Mouse (Mus musculus) stomach, embryonic 16.5 days (tissue): ENCODE results near the gene Fam110a. TPM values are rescaled to one million over a fixed set of nuclear protein-coding genes. Genes with fewer than 3 reads are reported as not detected.
A peak's percentile ranks its signal among the peaks of the same experiment; 100 is the strongest.

Experiments
- ATAC-seq: fragments of 200-750 bp; cut with Nextera tagmentation; 2 replicates; pipeline ENCODE4 v1.8.0; 2017; ENCODE audit warnings: moderate number of reproducible peaks, moderate TSS enrichment; ENCODE audit not compliant: insufficient read depth, low FRiP score
- H3K27ac ChIP-seq: fragments of 300-500 bp; sonication (generic); 2 replicates; pipeline ENCODE4 v1.5.1; 2014; ENCODE audit warnings: low read length
- H3K27me3 ChIP-seq: fragments of 300-500 bp; sonication (generic); 2 replicates; pipeline ENCODE4 v1.6.1; 2014; ENCODE audit warnings: low read length, control low read depth, mixed read lengths; ENCODE audit not compliant: control insufficient read depth, insufficient read depth
- H3K36me3 ChIP-seq: fragments of 300-500 bp; sonication (generic); 2 replicates; pipeline ENCODE4 v1.6.1; 2014; ENCODE audit warnings: low read length; ENCODE audit not compliant: control insufficient read depth, insufficient read depth
- H3K4me1 ChIP-seq: fragments of 300-500 bp; sonication (generic); 2 replicates; pipeline ENCODE4 v1.6.1; 2014; ENCODE audit warnings: low read length, control low read depth, mixed read lengths; ENCODE audit not compliant: control insufficient read depth, insufficient read depth
- H3K4me2 ChIP-seq: fragments of 300-500 bp; sonication (generic); 2 replicates; pipeline ENCODE4 v1.6.1; 2014; ENCODE audit warnings: low read depth, low read length, mixed read lengths
- H3K4me3 ChIP-seq: fragments of 300-500 bp; sonication (generic); replicated peaks from 2 replicates; pipeline ENCODE4 v1.5.1; 2014; ENCODE audit warnings: mild to moderate bottlenecking, low read length
- H3K9ac ChIP-seq: fragments of 300-500 bp; sonication (generic); 2 replicates; pipeline ENCODE4 v1.6.1; 2014; ENCODE audit warnings: low read length
- H3K9me3 ChIP-seq: fragments of 300-500 bp; sonication (generic); replicated peaks from 2 replicates; pipeline ENCODE4 v1.6.1; 2016; ENCODE audit warnings: low read length, control low read depth; ENCODE audit not compliant: control insufficient read depth
- WGBS: fragments of 180-500 bp; shearing (Covaris S2); extraction: QIAGEN DNeasy Blood & Tissue Kit; methylation state at CpG from one replicate; pipeline ENCODE4 v1.1.7; 2014; 5-methylcytosine and 5-hydroxymethylcytosine counted together
- polyA plus RNA-seq: library from polyadenylated mRNA; unstranded; fragments of >200 nt; fragmentation: Nextera tagmentation; extraction: Ambion mirVana; gene quantifications from 2 replicates; pipeline ENCODE4 v1.2.1, GENCODE M21; 2015

The Fam110a gene
- polyA plus RNA-seq, 1 experiment from 2014 or later = 32.7 TPM

DNA sequence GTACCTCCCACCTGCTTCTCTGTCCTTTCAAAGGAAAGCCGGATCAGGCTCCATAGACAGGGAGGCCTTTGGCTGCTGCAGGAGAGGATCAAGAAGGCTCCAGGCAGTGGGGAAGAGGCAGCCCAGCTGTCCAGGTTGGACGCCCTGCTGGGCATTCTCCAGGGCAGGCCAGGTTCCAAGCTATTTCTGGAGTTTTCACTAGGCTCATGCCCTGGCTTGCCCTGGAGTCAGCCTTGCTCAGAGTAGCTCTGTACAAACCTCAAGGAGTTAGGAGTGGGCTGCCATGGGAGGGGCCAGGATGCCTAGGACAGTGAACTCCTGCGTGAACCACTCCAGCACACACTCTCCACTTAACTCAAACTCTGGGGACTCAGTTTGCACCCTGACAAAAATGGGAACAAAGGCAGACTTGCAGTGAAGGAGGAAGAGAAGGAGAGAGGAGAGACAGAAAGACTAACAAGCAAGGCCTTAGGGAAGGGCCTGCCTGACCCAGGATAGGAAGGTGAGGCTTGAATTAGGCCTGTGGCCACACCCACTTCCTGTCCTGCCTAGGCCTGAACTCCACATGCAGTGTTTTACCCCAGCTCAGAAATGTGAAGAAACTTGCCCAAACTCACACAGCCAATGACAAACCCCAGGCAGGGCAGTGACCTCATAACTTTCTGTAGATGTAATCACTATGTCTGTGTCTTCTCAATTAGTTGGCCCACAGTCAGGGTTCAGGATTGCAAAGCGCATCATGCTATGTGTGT is 2.2 kb downstream of the Fam110a start:
- peak overlapping the region; percentile 55 for H3K9ac ChIP-seq
- no peak for ATAC-seq
- no peaks in the 10 kb centered on the region for H3K9me3 ChIP-seq
- H3K27ac ChIP-seq = peak overlapping the region; percentile 68
- no peaks in the 10 kb centered on the region for H3K27me3 ChIP-seq
- whole genome bisulfite sequencing = 62% methylated on average over 4 of the region's 4 CpGs
- no peaks in the 10 kb centered on the region for H3K36me3 ChIP-seq
- peak overlapping the region; percentile 62 for H3K4me2 ChIP-seq
- no peak overlapping the region for H3K4me3 ChIP-seq
- H3K4me1 ChIP-seq = peaks cover 48% of the 10 kb centered on the region

DNA sequence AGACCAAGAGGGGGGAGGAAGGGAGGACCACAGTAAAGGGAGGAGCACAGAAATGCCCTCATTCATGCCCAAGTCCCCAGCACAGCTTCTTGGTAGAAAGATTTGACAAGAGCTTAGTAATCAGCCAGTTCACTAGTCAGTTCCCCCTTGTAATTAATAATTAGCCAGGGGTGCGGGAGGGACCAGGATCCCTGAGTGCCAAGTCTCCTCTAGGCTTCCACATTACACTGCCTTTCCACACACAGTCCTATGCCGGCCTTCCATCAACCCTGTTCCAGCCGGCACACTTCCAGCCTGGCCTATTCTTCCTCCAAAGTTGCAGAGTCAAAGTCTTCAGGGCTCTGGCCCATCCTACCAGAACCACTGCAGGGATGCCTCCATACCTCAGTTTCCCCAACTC is 4.0 kb downstream of the Fam110a start:
- Histone ChIP-seq H3K27me3 (no peaks in the 10 kb centered on the region), H3K9me3 (no peaks in the 10 kb centered on the region), H3K4me3 (no peak overlapping the region), H3K36me3 (no peaks in the 10 kb centered on the region), H3K9ac (no peak overlapping the region), H3K4me1 (peaks cover 64% of the 10 kb centered on the region), H3K4me2 (0 out of 2 replicates have a peak overlapping the region, but pooled peaks have one; percentile 1), H3K27ac (peak overlapping the region; percentile 51)
- peak; percentile 15; the same call in 1 of the 2 replicates for ATAC-seq
- 66% methylated on average over 3 of the region's 3 CpGs for WGBS

DNA sequence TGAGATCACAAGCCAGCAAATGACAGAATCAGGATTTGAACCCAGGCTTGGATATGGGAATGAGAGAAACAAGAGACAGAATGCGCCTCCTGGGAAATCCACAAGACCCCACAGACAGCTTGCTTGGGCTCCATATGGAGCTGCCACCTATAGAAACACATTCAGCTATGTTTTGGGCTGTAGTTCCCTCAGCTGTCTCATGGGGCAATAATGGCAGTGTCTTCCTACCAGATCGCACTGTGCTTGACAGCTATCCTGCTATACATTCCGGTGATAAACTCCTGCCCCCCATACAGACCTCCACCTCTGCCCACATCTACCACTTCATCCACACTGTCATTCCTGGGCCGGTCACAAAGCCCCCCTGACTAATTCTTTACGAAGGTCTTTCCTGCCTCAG is 4.7 kb downstream of the Fam110a start:
- WGBS = 88% methylated on average over 5 of the region's 5 CpGs
- no peak overlapping the region for H3K4me2 ChIP-seq
- 0 out of 2 replicates have a peak overlapping the region, but pooled peaks have one; percentile 51 for H3K27ac ChIP-seq
- H3K4me3 ChIP-seq = no peak overlapping the region
- H3K27me3 ChIP-seq = no peaks in the 10 kb centered on the region
- H3K9ac ChIP-seq = no peak overlapping the region
- no peak for ATAC-seq
- peaks cover 2% of the 10 kb centered on the region; the same call in 1 of the 2 replicates for H3K36me3 ChIP-seq
- H3K4me1 ChIP-seq = peaks cover 71% of the 10 kb centered on the region
- H3K9me3 ChIP-seq = no peaks in the 10 kb centered on the region

DNA sequence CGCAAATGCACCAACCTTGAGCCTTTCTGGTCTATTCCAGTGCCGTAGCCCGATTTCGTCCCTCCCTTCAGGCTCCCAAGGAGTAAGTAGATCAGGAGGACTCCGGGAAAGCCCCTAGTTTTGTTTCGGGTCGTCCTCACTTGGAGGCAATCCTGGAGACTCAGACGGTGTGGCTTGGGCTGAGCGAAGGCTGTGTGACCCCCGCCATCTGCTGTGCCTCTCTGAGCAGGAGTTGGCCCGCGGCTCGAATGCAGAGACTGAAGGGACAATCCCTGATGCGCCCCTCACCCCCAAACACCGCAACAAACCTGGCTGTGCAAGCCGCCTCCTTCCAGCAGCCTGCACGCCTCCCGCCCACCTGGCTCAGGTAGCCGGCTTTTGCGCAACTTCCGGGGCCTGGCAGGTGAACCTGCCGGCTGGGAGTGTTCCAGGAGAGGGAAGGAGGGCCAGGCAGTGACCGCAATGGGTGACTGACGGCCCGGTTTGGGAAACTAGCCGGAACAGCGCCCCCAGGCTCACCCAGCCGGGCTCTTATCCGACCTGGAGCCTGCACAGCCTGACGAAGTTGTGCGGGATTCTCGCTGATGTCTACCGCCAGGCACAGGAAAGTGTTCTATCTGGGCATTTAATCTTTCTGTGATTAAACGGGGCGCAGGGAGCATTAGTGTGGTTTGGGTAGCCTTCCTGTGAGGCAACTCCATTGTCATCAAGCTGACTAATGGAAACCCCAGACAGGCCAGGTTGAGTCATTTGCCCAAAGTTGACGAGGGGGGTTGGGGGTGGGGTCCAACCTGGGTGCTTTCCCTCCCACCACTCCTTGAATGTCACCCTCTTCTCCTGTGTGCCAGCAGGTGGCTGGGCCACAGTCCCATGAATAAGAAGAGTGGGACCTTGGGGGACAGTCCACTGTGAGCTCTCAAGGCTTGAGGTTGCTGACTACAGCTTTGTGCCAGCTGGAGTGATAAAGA is 6.1 kb downstream of the Fam110a start:
- H3K27ac ChIP-seq = peak overlapping the region; percentile 85
- H3K9ac ChIP-seq = peak overlapping the region; percentile 48
- H3K4me2 ChIP-seq = peak overlapping the region; percentile 53
- H3K4me1 ChIP-seq = peaks cover 67% of the 10 kb centered on the region
- H3K4me3 ChIP-seq = peak overlapping the region; percentile 31
- peak; percentile 12; the same call in 1 of the 2 replicates for ATAC-seq
- H3K36me3 ChIP-seq = peaks cover 14% of the 10 kb centered on the region
- H3K27me3 ChIP-seq = no peaks in the 10 kb centered on the region
- H3K9me3 ChIP-seq = no peaks in the 10 kb centered on the region
- 24% methylated on average over 36 of the region's 36 CpGs for WGBS

DNA sequence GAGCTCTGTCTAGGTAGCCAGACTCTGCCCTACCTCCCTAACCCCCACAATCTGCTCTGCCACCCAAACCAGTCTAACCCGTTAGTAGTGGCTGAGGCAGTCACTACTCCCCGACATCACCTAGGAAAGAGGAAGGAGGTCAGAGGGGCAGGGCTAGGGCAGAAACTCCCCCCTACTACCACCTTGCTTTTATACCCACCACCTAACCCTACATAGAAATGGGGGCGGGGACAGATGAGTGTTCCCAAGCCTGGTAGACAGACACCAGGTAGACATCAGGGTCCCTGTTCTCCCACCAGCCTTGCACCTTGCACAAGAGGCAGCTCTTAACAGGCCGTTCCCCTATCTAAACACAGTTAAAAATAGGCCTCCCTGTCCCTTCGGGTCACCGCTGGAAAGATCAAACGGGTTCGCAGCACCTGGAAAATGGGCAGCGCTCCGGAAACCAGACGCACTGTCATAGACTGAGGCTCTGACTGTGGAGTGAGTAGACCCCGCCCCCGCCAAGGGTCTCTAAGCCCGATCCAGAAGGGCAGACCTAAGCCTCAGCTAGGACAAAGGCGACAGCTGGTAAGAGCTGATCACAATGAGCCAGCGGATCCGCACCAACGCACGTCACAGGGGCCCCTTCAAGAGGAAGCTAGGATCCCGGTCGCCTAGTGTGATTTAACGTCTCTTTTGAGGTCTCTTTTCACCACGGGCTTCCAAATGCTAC is 7.0 kb downstream of the Fam110a start:
- H3K4me2 ChIP-seq = peak overlapping the region; percentile 53
- WGBS = 29% methylated on average over 23 of the region's 23 CpGs
- peaks cover 21% of the 10 kb centered on the region for H3K36me3 ChIP-seq
- peak overlapping the region; percentile 48 for H3K9ac ChIP-seq
- H3K27me3 ChIP-seq = no peaks in the 10 kb centered on the region
- H3K4me3 ChIP-seq = peak overlapping the region; percentile 31
- no peaks in the 10 kb centered on the region for H3K9me3 ChIP-seq
- H3K4me1 ChIP-seq = peaks cover 62% of the 10 kb centered on the region
- H3K27ac ChIP-seq = peak overlapping the region; percentile 85
- peak; percentile 14; the same call in 1 of the 2 replicates for ATAC-seq

DNA sequence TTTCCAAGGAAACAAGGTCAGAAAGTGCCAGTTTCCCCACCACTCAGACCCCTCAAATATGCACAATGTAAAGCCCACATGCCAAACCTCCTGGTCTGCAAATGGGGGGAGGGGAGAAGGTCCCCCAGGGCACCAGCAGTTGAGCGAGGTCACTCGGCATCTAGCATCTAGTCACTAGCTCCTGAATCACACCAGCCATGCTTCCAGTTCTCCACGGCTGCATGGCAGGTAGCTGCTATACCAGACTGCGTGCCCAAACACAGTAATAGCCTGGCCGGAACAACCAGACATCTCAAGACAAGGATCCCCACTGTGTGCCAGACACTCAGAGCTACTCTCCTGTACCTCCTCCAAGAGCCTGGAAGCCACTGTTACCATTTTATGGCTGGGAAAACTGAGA is 8.3 kb downstream of the Fam110a start:
- Histone ChIP-seq H3K27ac (peak overlapping the region; percentile 19; the same call in 1 of the 2 replicates), H3K36me3 (peaks cover 21% of the 10 kb centered on the region), H3K4me2 (peak overlapping the region; percentile 67), H3K9me3 (no peaks in the 10 kb centered on the region), H3K9ac (no peak overlapping the region), H3K27me3 (no peaks in the 10 kb centered on the region), H3K4me1 (peaks cover 57% of the 10 kb centered on the region), H3K4me3 (0 out of 2 replicates have a peak overlapping the region, but pooled peaks have one; percentile 31)
- WGBS = 83% methylated on average over 5 of the region's 5 CpGs
- no peak for ATAC-seq

DNA sequence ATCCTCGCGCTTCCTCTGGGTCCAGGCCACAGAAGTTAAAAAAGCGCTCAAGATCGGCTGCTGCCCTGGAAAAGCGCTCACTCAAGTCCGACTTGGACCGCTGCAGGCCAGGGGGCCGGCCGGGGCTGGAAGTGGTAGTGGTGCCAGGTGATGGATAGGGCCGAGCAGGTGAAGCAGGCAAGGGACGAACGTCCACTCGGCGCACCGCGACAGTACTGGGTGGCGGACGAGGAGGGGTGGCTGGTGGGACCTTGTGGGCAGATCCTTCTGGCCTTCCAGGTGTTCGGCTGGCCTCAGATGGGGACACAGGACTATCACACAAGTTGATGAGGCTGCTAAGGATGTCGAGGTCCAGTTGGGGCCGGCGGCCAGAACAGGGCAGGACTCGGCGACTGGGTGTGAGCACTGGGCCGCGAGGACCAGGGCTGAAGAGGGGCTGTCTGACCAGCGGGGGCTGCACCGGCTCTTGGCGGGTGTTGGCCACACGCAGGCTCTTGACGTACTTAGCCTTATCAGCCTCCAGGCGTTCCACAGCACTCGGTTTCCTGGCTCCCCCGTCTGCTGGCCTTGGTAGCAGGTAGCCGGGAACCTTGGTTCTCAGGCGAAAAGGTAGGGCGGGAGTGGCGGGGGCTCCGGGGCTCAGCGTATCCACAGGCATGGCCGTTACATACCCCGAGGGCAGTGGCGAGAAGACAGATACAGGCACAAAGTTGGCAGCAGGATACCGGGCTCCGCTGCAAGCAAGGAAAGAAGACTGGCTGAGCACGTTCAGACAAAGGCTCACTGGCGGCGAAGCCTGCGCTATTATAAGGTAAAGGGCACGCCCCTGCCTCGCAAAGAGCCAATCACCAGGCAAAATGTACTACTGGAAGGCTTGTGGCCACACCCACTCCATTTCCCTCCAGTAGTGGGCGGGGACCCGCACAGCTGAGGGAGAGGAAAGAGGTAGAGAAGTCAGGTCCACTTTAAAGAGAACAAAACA is 9.5 kb downstream of the Fam110a start:
- ATAC-seq = peak; percentile 91
- Histone ChIP-seq H3K4me3 (peak overlapping the region; percentile 33), H3K4me1 (peaks cover 48% of the 10 kb centered on the region), H3K4me2 (peak overlapping the region; percentile 67), H3K27me3 (no peaks in the 10 kb centered on the region), H3K27ac (peak overlapping the region; percentile 60; the same call in 1 of the 2 replicates), H3K36me3 (peaks cover 21% of the 10 kb centered on the region), H3K9me3 (no peaks in the 10 kb centered on the region), H3K9ac (peak overlapping the region; percentile 57)
- 47% methylated on average over 53 of the region's 53 CpGs for WGBS

DNA sequence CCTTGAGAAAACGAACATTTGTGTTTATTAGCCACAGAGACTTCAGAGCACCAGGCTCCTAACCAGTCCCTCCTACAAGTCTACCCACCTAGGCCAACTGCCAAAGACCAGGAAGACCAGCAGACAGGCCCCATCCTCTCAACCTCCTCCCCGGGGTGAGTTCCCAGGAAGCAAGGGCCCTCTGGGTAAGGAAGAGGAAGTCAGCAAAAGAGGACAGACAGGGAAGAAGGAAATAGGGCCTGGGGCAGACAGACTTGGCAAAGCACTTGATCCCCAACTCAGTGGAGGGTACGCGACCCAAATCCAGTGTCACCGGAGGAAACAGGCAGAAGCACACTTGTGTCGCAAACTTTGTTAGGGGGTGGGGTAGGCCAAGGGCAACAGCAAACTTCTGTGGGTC is 10.6 kb downstream of the Fam110a start:
- Histone ChIP-seq H3K27ac (no peak overlapping the region), H3K9me3 (no peaks in the 10 kb centered on the region), H3K4me1 (peaks cover 46% of the 10 kb centered on the region), H3K9ac (no peak overlapping the region), H3K4me2 (no peak overlapping the region), H3K27me3 (no peaks in the 10 kb centered on the region), H3K4me3 (no peak overlapping the region), H3K36me3 (peaks cover 21% of the 10 kb centered on the region)
- no peak for ATAC-seq
- WGBS = 85% methylated on average over 6 of the region's 6 CpGs
